Mouse (Mus musculus): ENCODE measurements around the gene Ndufb7.
A peak's percentile ranks its signal among the peaks of the same experiment; 100 is the strongest.

Gene Ndufb7

DNA sequence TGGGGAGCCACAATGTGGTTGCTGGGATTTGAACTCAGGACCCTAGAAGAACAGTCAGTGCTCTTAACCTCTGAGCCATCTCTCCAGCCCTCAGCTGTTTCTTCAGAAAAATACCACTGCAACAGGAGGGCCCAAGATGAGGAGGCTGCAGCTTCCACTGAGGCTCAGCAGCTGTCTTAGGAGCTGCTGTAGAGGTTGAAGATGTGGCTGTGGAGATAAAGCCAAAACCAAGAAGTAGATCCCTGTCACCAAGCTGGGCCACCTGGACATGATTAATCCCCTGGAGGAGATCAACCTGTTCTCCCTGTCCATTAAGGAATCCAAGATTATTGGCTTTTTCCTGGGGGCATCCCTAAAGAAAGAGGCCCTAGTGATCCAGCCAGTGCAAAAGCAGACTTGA lies 33.3 kb downstream of the Ndufb7 start:
- DNase-seq (ENCODE audit: extremely low read depth, low read depth, low spot score): no peak

DNA sequence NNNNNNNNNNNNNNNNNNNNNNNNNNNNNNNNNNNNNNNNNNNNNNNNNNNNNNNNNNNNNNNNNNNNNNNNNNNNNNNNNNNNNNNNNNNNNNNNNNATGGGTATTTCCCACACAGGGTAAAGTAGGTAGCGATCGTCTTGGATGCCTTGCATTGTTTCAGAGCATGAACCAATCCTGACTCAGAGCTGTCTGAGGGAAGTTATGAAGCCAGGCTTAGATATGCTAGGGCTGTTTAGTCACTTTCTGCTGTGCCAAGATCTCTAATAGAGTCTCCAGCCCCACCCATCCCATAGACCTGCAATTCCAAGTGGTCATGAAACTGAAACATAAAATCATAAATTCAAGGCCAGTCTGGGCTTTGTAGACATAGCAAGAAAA lies 36.2 kb downstream of the Ndufb7 start:
- DNase-seq (ENCODE audit: extremely low read depth, low read depth, low spot score): no peak

- DNase-seq (ENCODE audit: extremely low read depth, low read depth, low spot score): peak; percentile 79
Measured at GRCm38 (mm10) chr8:83607661-83608397, 41.4 kb downstream of the Ndufb7 start, which contains the start of the genes Tecr and Dnajb1. Tecr (minus strand) TSS chr8:83607971. Dnajb1 (plus strand) TSS chr8:83608193.

- no peak for DNase-seq (ENCODE audit: extremely low read depth, low read depth, low spot score)
Measured at GRCm38 (mm10) chr8:83608398-83608829, 41.9 kb downstream of the Ndufb7 start.

DNA sequence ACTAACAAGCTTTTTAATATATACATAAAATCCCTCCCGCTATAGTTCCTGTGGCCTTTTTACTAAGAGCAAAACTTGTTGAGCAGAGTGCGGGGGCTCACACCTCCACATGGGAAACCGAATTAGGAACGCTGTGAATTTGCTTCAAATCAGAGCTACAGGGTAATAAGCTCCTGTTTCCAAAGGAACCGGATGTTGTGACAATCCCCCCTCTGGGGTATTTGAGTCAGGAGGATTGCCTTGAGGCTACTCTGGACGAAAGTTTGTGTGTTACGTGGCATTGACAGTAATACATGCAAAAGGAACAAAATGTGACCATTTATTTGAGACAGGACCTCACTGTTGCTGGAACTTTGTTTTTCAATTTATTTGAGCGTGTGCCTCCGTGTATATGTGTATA lies 42.6 kb downstream of the Ndufb7 start:
- no peak for DNase-seq (ENCODE audit: extremely low read depth, low read depth, low spot score)

GRCm38 (mm10) chr8:83609547-83610180 lies 43.2 kb downstream of the Ndufb7 start:
- no peak for DNase-seq (ENCODE audit: extremely low read depth, low read depth, low spot score)

GRCm38 (mm10) chr8:83611921-83612320 lies 45.5 kb downstream of the Ndufb7 start:
- no peak for DNase-seq (ENCODE audit: extremely low read depth, low read depth, low spot score)

- no peak for DNase-seq (ENCODE audit: extremely low read depth, low read depth, low spot score)
Measured at GRCm38 (mm10) chr8:83613695-83614094, 47.2 kb downstream of the Ndufb7 start.

- peak; percentile 87 for DNase-seq (ENCODE audit: extremely low read depth, low read depth, low spot score)
Measured at GRCm38 (mm10) chr8:83616625-83617024, 50.2 kb downstream of the Ndufb7 start.

- DNase-seq (ENCODE audit: extremely low read depth, low read depth, low spot score): no peak
Measured at GRCm38 (mm10) chr8:83617111-83617510, 50.6 kb downstream of the Ndufb7 start.

DNA sequence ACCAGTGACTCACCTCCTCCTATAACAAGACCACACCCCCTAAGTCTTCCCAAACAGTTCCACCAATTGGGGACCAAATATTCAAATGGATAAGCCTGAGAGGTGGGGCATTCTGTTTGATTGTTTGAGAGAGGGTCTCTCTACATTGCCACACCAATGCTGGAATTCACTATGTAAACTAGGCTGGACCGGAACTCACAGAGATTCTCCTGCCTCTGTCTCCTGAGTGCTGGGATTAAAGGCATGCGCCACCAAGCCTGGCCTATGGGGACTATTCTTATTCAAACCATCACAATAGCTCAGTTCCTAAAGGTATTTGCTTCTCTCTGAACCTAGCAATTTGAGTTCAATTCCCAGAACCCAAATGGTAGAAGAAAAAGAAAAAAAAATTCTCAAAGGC lies 52.1 kb downstream of the Ndufb7 start:
- DNase-seq (ENCODE audit: extremely low read depth, low read depth, low spot score): no peak

GRCm38 (mm10) chr8:83619568-83620285 lies 53.3 kb downstream of the Ndufb7 start:
- DNase-seq (ENCODE audit: extremely low read depth, low read depth, low spot score): peak; percentile 90

Measured in fat pad, adult 2 months (tissue).